Mouse (Mus musculus) intestine, embryonic 14.5 days (tissue): ENCODE results near the gene Rptor. TPM values are rescaled to one million over a fixed set of nuclear protein-coding genes. Genes with fewer than 3 reads are reported as not detected.

ENCODE experiments used
- ATAC-seq: fragments of 200-750 bp; cut with Nextera tagmentation; replicated peaks from 2 replicates; pipeline ENCODE4 v1.8.0; 2017; ENCODE audit warnings: low read depth, moderate number of reproducible peaks, moderate TSS enrichment, moderate library complexity; ENCODE audit not compliant: low FRiP score, low TSS enrichment
- DNase-seq: peaks from one replicate; pipeline ENCODE4 v3.0.0-alpha.2; 2018; ENCODE audit warnings: low spot score
- H3K27ac ChIP-seq: fragments of 300-500 bp; sonication (generic); 2 replicates; pipeline ENCODE4 v1.5.1; 2014; ENCODE audit warnings: low read depth, mild to moderate bottlenecking, control low read depth
- H3K27me3 ChIP-seq: fragments of 300-500 bp; sonication (generic); replicated peaks from 2 replicates; pipeline ENCODE4 v1.6.1; 2014; ENCODE audit warnings: low read length, control low read depth; ENCODE audit not compliant: control insufficient read depth, insufficient read depth
- H3K36me3 ChIP-seq: fragments of 300-500 bp; sonication (generic); 2 replicates; pipeline ENCODE4 v1.6.1; 2014; ENCODE audit warnings: low read length, control low read depth; ENCODE audit not compliant: control insufficient read depth, insufficient read depth
- H3K4me1 ChIP-seq: fragments of 300-500 bp; sonication (generic); replicated peaks from 2 replicates; pipeline ENCODE4 v1.6.1; 2014; ENCODE audit warnings: low read length, control low read depth, mixed read lengths; ENCODE audit not compliant: control insufficient read depth, insufficient read depth
- H3K4me2 ChIP-seq: fragments of 300-500 bp; sonication (generic); 2 replicates; pipeline ENCODE4 v1.6.1; 2014; ENCODE audit warnings: low read length
- H3K4me3 ChIP-seq: fragments of 300-500 bp; sonication (generic); 2 replicates; pipeline ENCODE4 v1.5.1; 2014; ENCODE audit warnings: low read depth, low read length, control low read depth, mixed read lengths
- H3K9ac ChIP-seq: fragments of 300-500 bp; sonication (generic); 2 replicates; pipeline ENCODE4 v1.6.1; 2014; ENCODE audit warnings: mild to moderate bottlenecking, low read length
- H3K9me3 ChIP-seq: fragments of 300-500 bp; sonication (generic); 2 replicates; pipeline ENCODE4 v1.6.1; 2016; ENCODE audit warnings: low read length, control low read depth; ENCODE audit not compliant: control insufficient read depth
- WGBS: fragments of 180-500 bp; shearing (Covaris S2); extraction: QIAGEN DNeasy Blood & Tissue Kit; methylation state at CpG from one replicate; pipeline ENCODE4 v1.1.7; 2014; 5-methylcytosine and 5-hydroxymethylcytosine counted together
- polyA plus RNA-seq: library from polyadenylated mRNA; unstranded; fragments of >200 nt; fragmentation: Nextera tagmentation; extraction: Ambion mirVana; gene quantifications from 2 replicates; pipeline ENCODE4 v1.2.1, GENCODE M21; 2014

The Rptor gene
- polyA plus RNA-seq, 1 experiment from 2014 or later = 12.9 TPM

DNA sequence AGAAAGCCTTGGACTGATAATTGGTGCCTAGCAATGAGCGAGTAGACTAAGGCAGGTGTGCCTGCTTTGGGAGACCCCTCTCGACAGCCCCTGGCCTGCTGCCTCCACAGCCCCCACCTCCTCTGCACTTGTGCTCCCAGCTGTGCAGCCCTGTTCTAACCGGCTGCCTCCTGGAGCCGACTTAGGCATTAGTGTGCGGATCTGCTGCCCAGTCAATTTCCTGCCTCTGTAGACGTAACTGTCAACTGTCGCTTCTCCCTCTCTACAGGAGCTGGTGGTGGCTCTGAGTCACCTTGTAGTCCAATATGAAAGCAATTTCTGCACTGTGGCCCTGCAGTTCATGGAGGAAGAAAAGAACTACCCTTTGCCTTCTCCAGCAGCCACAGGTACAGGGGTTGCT is 253.3 kb downstream of the Rptor start:
- no peaks in the 10 kb centered on the region for H3K27me3 ChIP-seq
- DNase-seq = no peak
- H3K4me3 ChIP-seq = no peak overlapping the region
- H3K36me3 ChIP-seq = peaks cover 82% of the 10 kb centered on the region
- 75% methylated on average over 7 of the region's 7 CpGs for WGBS
- no peak overlapping the region for H3K27ac ChIP-seq
- H3K9ac ChIP-seq = no peak overlapping the region
- H3K9me3 ChIP-seq = no peaks in the 10 kb centered on the region
- no peak overlapping the region for H3K4me2 ChIP-seq
- no peak for ATAC-seq
- H3K4me1 ChIP-seq = no peaks in the 10 kb centered on the region

DNA sequence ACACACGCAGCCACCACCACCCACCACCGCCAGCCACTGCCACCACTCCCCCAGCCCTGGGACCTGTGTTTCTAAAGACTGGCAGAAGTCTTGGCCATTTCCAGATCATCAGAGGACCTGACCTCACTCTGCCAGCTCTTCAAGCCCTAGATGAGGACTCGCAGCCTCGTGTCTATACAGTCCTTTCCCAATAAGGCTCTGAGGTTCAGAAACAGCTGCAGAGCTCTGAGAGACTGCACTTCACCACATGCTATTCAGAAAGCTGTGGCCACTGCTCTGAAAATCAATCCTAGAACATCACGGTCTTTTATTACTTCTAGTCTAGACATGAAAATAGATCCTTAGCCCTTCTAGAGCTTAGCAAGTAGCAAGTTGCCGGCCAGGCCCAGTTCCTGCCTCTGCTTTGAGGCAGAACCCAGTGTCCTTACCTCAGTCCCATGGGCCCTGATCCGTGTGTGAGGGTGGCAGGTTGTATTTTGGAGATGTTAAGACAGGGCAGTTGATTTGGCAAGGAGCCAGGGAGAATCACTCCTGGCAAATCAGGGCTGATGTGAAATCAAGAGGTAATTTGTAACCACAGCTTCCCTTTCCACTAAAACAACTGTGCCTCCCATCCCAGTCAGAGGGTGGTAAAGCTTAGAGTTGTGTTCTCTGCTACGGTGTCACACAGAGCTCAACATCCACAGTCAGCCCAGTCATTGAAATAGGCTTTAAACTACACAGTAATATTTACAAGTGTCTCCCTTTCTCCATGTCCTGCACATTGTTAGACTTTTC is 260.0 kb downstream of the Rptor start:
- no peak overlapping the region for H3K27ac ChIP-seq
- no peak for DNase-seq
- H3K36me3 ChIP-seq = peaks cover 53% of the 10 kb centered on the region
- H3K4me2 ChIP-seq = no peak overlapping the region
- H3K4me3 ChIP-seq = no peak overlapping the region
- ATAC-seq = no peak
- H3K27me3 ChIP-seq = no peaks in the 10 kb centered on the region
- WGBS = 84% methylated on average over 8 of the region's 8 CpGs
- 0 out of 2 replicates have a peak, but pooled peaks cover 3% of the 10 kb centered on the region for H3K4me1 ChIP-seq
- H3K9me3 ChIP-seq = no peaks in the 10 kb centered on the region
- H3K9ac ChIP-seq = no peak overlapping the region

DNA sequence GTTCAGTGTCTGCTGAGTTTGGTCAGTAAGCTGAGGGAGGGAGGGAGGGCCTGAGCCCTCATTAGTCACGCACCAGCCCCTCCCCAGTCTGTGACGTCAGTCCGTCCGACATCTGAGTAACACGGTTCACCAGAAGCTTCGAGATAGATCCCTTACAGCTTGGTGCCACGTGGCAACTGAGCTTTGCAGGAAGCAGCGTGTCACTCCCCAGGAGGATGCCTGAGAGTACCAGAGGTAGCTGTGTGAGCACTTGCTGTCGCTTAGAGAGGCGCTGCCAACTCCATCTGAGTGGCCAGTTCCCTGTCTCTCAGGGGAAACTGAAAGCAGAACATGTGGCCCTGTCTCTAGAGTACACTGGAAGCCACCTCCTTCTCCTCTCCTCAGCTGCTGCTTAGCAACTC is 260.7 kb downstream of the Rptor start:
- H3K4me2 ChIP-seq = no peak overlapping the region
- no peak overlapping the region for H3K27ac ChIP-seq
- 56% methylated on average over 10 of the region's 10 CpGs for WGBS
- no peak overlapping the region for H3K9ac ChIP-seq
- H3K9me3 ChIP-seq = no peaks in the 10 kb centered on the region
- H3K27me3 ChIP-seq = no peaks in the 10 kb centered on the region
- ATAC-seq (no peak), DNase-seq (no peak)
- no peak overlapping the region for H3K4me3 ChIP-seq
- peaks cover 46% of the 10 kb centered on the region for H3K36me3 ChIP-seq
- 0 out of 2 replicates have a peak, but pooled peaks cover 3% of the 10 kb centered on the region for H3K4me1 ChIP-seq

DNA sequence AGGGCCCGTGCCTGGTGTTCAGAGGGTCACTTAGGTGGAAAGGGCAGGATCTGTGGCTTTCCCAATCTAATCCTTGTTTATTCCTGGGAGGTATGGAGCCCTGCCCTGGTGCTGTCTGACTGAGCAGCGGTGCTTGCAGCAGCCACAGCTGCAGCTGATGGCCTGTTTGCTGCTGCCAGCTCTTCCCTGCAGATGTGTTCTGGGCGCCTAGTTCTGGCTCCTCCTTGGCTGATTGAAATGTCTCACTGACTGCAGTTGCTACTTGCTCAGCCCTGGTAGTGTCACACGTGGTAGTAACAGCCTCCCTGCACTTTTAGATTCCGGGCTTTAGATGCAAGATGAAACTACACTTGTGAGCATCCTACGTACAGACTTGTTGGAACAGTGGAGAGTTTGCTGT is 264.1 kb downstream of the Rptor start:
- H3K9me3 ChIP-seq = no peaks in the 10 kb centered on the region
- no peak overlapping the region for H3K27ac ChIP-seq
- no peak overlapping the region for H3K9ac ChIP-seq
- H3K4me2 ChIP-seq = no peak overlapping the region
- H3K4me3 ChIP-seq = no peak overlapping the region
- 0 out of 2 replicates have a peak, but pooled peaks cover 3% of the 10 kb centered on the region for H3K4me1 ChIP-seq
- no peaks in the 10 kb centered on the region for H3K27me3 ChIP-seq
- DNase-seq = no peak
- peaks cover 36% of the 10 kb centered on the region; the same call in 1 of the 2 replicates for H3K36me3 ChIP-seq
- 70% methylated on average over 6 of the region's 6 CpGs for WGBS
- no peak for ATAC-seq

DNA sequence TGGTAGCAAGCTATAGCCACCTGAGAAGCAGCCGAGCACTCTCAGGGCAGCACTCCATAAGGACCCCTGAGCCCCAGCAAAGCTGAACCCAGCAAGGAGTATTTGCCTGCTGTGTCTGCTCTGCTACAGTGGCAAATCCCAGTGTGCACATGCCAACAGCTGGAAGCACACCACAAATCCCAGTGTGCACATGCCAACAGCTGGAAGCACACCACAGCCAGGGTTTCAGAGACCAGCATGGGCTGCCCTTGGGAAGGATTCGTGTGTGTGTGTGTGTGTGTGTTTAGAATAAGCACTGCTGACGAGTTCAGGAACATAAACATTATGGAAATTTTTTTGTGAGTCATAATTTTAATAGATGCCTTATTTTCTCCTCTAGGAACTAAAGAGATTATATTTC is 265.4 kb downstream of the Rptor start:
- Histone ChIP-seq H3K27ac (no peak overlapping the region), H3K36me3 (peaks cover 44% of the 10 kb centered on the region)
- DNase-seq = no peak

DNA sequence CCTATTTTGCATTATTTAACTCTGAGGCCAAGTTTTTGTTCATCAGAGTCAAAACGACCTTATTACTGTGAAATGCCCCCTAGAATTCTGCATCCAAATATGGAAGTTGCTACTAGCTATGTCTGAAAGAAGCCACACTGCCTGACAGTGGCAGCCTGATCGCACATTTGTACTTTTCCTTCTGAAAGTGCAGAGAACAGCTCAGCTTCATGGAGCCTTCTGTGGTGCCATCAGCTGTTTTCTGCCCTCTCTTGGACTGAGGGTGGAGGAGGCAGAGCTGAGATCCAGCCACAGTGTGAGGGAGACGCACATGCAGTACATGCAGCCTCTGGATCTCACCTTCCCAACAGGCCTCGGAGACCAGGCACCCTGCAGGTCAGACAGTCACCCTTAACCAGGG is 265.9 kb downstream of the Rptor start:
- Histone ChIP-seq H3K4me1 (no peaks in the 10 kb centered on the region), H3K9me3 (no peaks in the 10 kb centered on the region), H3K4me2 (no peak overlapping the region), H3K9ac (no peak overlapping the region), H3K27me3 (no peaks in the 10 kb centered on the region), H3K4me3 (no peak overlapping the region), H3K27ac (peak overlapping the region; percentile 48), H3K36me3 (peaks cover 47% of the 10 kb centered on the region)
- no peak for ATAC-seq
- no peak for DNase-seq
- 73% methylated on average over 4 of the region's 4 CpGs for WGBS

More for the DNA sequence above, 265.4 kb downstream of the Rptor start:
- no peak overlapping the region for H3K9ac ChIP-seq
- H3K9me3 ChIP-seq = no peaks in the 10 kb centered on the region
- ATAC-seq = no peak
- H3K4me3 ChIP-seq = no peak overlapping the region
- no peak overlapping the region for H3K4me2 ChIP-seq
- 64% methylated on average over 3 of the region's 3 CpGs for WGBS
- no peaks in the 10 kb centered on the region for H3K27me3 ChIP-seq
- 0 out of 2 replicates have a peak, but pooled peaks cover 3% of the 10 kb centered on the region for H3K4me1 ChIP-seq

DNA sequence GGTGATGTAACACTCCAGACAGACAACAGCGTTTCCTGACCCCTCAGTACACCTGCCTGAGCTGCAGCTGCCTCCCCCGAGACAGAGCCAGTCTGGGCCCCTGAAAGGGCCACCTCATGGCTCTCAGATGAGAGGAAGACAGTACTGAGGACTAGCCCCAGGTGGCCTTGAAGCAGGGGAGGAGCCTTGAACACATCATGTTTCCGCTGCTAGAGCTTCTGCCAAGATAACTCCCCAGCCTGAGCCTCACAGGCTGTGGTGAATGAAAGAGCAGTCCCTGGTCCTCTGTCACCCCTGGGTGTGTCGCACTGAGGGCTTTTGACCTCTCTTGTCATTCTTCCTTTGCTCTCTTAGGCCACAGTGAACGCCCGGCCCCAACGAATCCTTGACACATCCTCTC is 268.4 kb downstream of the Rptor start:
- Histone ChIP-seq H3K9me3 (no peaks in the 10 kb centered on the region), H3K36me3 (peaks cover 53% of the 10 kb centered on the region), H3K27ac (no peak overlapping the region), H3K27me3 (no peaks in the 10 kb centered on the region), H3K4me2 (no peak overlapping the region), H3K9ac (no peak overlapping the region), H3K4me1 (no peaks in the 10 kb centered on the region), H3K4me3 (no peak overlapping the region)
- 88% methylated on average over 7 of the region's 7 CpGs for WGBS
- DNase-seq (no peak), ATAC-seq (no peak)

DNA sequence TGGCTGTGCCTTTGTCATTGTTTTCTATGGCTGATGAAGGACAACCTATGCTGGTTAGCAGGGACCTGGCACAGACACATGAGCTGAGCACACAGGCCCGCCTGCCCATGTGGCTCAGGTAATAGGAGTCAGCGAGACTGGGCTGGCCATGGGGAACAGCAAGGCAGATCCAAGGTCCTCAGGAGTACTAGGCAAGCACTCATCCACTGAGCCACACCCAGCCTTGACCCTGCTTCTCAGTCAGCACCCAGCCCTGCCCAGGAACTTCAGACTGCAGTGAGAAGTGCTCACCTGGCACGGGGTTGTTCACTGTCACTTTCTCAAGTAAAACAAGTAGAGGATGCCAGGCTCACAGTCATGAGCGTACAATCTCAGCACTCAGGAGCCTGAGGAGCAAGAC is 270.9 kb downstream of the Rptor start:
- Histone ChIP-seq H3K4me1 (no peaks in the 10 kb centered on the region), H3K4me2 (no peak overlapping the region), H3K9me3 (no peaks in the 10 kb centered on the region), H3K9ac (no peak overlapping the region), H3K4me3 (no peak overlapping the region), H3K36me3 (peaks cover 57% of the 10 kb centered on the region), H3K27ac (no peak overlapping the region), H3K27me3 (no peaks in the 10 kb centered on the region)
- ATAC-seq = no peak
- DNase-seq = no peak
- WGBS = 94% methylated on average over 4 of the region's 4 CpGs

DNA sequence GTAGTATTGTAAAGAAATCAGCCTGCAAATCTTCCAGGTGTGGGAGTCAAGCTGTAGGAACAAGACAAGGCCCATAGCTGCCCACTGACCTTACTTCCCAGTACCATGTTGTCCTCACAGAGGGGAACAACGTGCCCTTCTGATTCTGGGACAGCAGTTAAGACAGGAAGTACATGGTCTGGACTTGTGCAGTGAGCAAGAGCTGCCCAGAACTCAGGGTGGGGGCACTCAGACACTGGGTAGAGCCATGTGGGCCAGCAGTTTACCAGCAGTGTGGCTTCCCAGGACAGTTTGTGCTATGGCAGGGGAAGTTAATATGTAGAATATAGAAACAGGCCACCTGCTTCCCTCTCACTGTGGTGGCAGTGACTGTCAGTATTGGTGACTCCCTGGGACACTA is 272.1 kb downstream of the Rptor start:
- Histone ChIP-seq H3K9ac (no peak overlapping the region), H3K27ac (no peak overlapping the region), H3K4me3 (no peak overlapping the region), H3K9me3 (no peaks in the 10 kb centered on the region), H3K36me3 (peaks cover 60% of the 10 kb centered on the region), H3K27me3 (no peaks in the 10 kb centered on the region), H3K4me2 (no peak overlapping the region), H3K4me1 (no peaks in the 10 kb centered on the region)
- ATAC-seq (no peak), DNase-seq (no peak)
- 86% methylated on average over 1 of the region's 1 CpGs for WGBS
